8 mouse cellular contexts compared by ENCODE assay signal in the genomic region with DNA sequence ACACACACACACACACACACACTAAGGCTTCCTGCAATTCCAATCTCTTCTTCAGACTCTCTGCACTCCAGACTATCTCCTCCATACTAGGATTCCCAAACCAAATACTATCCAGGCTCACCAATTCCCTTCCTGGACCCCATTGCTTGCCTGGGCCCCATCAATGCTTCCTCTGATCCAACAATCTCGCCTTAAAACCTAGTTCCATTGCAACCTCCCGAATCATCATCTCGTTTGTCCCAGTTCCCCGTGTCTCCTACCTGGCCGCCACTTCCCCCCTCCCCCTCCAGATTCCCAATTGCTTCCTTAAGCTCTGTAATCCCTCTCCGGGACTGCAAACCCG. TPM values are rescaled to one million over a fixed set of nuclear protein-coding genes. Genes with fewer than 3 reads are reported as not detected.
DNase-seq lines count a peak whose midpoint lies in the region; ATAC-seq and TF ChIP-seq lines count a peak whose summit lies in the region.

No protein-coding gene starts in this region.

- peak overlapping the region; percentile 98 for H3K4me2 ChIP-seq in liver, embryonic 11.5 days
- H3K4me2 ChIP-seq in stomach, postnatal 0 days (replicated peaks; ENCODE audit: low read depth): peak overlapping the region; percentile 86

- peak overlapping the region; percentile 92 for H3K27ac ChIP-seq in gastrocnemius, adult 2 months
- peak overlapping the region; percentile 87 for H3K27ac ChIP-seq in testis, adult 2 months (ENCODE audit: control insufficient read depth, insufficient read depth, low read depth, low read length)
- peak overlapping the region; percentile 86 for H3K27ac ChIP-seq in liver, embryonic 11.5 days (ENCODE audit: low read depth, low read length)
- peak overlapping the region; percentile 94 for H3K27ac ChIP-seq in stomach, postnatal 0 days (replicated peaks)

- peaks cover 13% of the 10 kb centered on the region for H3K4me1 ChIP-seq in testis, adult 2 months (ENCODE audit: control insufficient read depth, insufficient read depth, low read length)
- H3K4me1 ChIP-seq in liver, embryonic 11.5 days (replicated peaks; ENCODE audit: control insufficient read depth, insufficient read depth, low read length): peaks cover 44% of the 10 kb centered on the region
- H3K4me1 ChIP-seq in stomach, postnatal 0 days (replicated peaks; ENCODE audit: control insufficient read depth, insufficient read depth): peaks cover 15% of the 10 kb centered on the region

- H3K36me3 ChIP-seq in testis, adult 2 months (ENCODE audit: control insufficient read depth, insufficient read depth, low read length): no peaks in the 10 kb centered on the region
- H3K36me3 ChIP-seq in liver, embryonic 11.5 days (ENCODE audit: control insufficient read depth, insufficient read depth, low read length): no peaks in the 10 kb centered on the region
- no peaks in the 10 kb centered on the region for H3K36me3 ChIP-seq in stomach, postnatal 0 days (ENCODE audit: control insufficient read depth, insufficient read depth, low read length)

- intact Hi-C loops in gastrocnemius, adult 2 months (cut with DNase I): loop anchor here (2.0 to 5.0 kb wide), 2 partner anchors 23 to 39 kb away; no protein-coding TSS in a partner anchor
- intact Hi-C loops in gastrocnemius, postnatal 14 days (cut with DNase I; ENCODE audit: low total_unique reads): no loop called here

- H3K9me3 ChIP-seq in liver, embryonic 11.5 days (ENCODE audit: control insufficient read depth, low read length): no peaks in the 10 kb centered on the region
- H3K9me3 ChIP-seq in stomach, postnatal 0 days (ENCODE audit: control insufficient read depth, low read length): no peaks in the 10 kb centered on the region

- TF ChIP-seq CTCF in gastrocnemius, adult 2 months (IDR thresholded peaks at IDR 0.05): no peak
- no peak for TF ChIP-seq CTCF in testis, adult 2 months (IDR thresholded peaks at IDR 0.05; ENCODE audit: control insufficient read depth, insufficient read depth, insufficient replicate concordance, low read depth, low read length)
- no peak for TF ChIP-seq CTCF in stomach, postnatal 0 days (IDR thresholded peaks at IDR 0.05; ENCODE audit: low read depth)

- H3K27me3 ChIP-seq in testis, adult 2 months (ENCODE audit: control insufficient read depth, insufficient read depth, low read length): no peaks in the 10 kb centered on the region
- no peaks in the 10 kb centered on the region for H3K27me3 ChIP-seq in liver, embryonic 11.5 days (replicated peaks; ENCODE audit: control insufficient read depth, insufficient read depth, low read length)
- H3K27me3 ChIP-seq in stomach, postnatal 0 days (ENCODE audit: control insufficient read depth, insufficient read depth, low read length): no peaks in the 10 kb centered on the region

- ATAC-seq in liver, embryonic 11.5 days (replicated peaks; ENCODE audit: low FRiP score): no peak
- ATAC-seq in stomach, postnatal 0 days (ENCODE audit: low FRiP score, low TSS enrichment): no peak

- no peak for TF ChIP-seq EP300 in stomach, postnatal 0 days (optimal IDR thresholded peaks at IDR 0.05)

- TF ChIP-seq POLR2A in testis, adult 2 months (IDR thresholded peaks at IDR 0.05; ENCODE audit: control insufficient read depth, low read depth, low read length): no peak

- no peak for DNase-seq in gastrocnemius, adult 2 months
- no peak for DNase-seq in gastrocnemius, postnatal 14 days
- no peak for DNase-seq in testis, postnatal 14 days (ENCODE audit: low spot score)
- no peak for DNase-seq in liver, embryonic 11.5 days (ENCODE audit: low spot score)
- DNase-seq in stomach, postnatal 0 days (ENCODE audit: low spot score): no peak
- no peak for DNase-seq in thymus, postnatal 25 days
- DNase-seq in kidney, postnatal 10 days: no peak

- peak overlapping the region; percentile 99 for H3K9ac ChIP-seq in liver, embryonic 11.5 days (ENCODE audit: low read depth, low read length)
- H3K9ac ChIP-seq in stomach, postnatal 0 days (ENCODE audit: low read length): peak overlapping the region; percentile 98

- WGBS in liver, embryonic 11.5 days: 1% methylated on average over 7 of the region's 7 CpGs
- WGBS in stomach, postnatal 0 days: 1% methylated on average over 7 of the region's 7 CpGs

- H3K4me3 ChIP-seq in gastrocnemius, adult 2 months: peak overlapping the region; percentile 85
- H3K4me3 ChIP-seq in testis, adult 2 months (ENCODE audit: control insufficient read depth, low read depth, low read length): peak overlapping the region; percentile 96
- H3K4me3 ChIP-seq in liver, embryonic 11.5 days (ENCODE audit: low read depth, low read length): peak overlapping the region; percentile 98
- peak overlapping the region; percentile 100 for H3K4me3 ChIP-seq in stomach, postnatal 0 days (ENCODE audit: low read depth, low read length)

RNA-seq across cellular contexts. Expression of a gene that starts 0.6 kb away (rescaled TPM):
- 10 to 100 TPM; 27.1 to 40.2 TPM for total RNA-seq in gastrocnemius, adult 2 months (2021)
- total RNA-seq in gastrocnemius, postnatal 14 days (2021): 10 to 100 TPM; 68.1 to 85.9 TPM
- 73.9 and 77.5 TPM in 2 replicates for polyA plus RNA-seq in testis, adult 2 months (2012; rRNA removed)
- polyA plus RNA-seq in liver, embryonic 11.5 days (2014; fragmentation: Nextera tagmentation; extraction: Ambion mirVana): 191 and 209 TPM in 2 replicates
- polyA plus RNA-seq in stomach, postnatal 0 days (2015; fragmentation: Nextera tagmentation; extraction: Ambion mirVana): 216 and 227 TPM in 2 replicates

RNA-seq across cellular contexts. Expression of a gene that starts 20.1 kb away (rescaled TPM):
- total RNA-seq in gastrocnemius, adult 2 months (2021): 100 to 1,000 TPM; 122 to 141 TPM
- total RNA-seq in gastrocnemius, postnatal 14 days (2021): 100 to 1,000 TPM; 142 to 147 TPM
- 379 and 426 TPM in 2 replicates for polyA plus RNA-seq in testis, adult 2 months (2012; rRNA removed)
- 421 and 425 TPM in 2 replicates for polyA plus RNA-seq in liver, embryonic 11.5 days (2014; fragmentation: Nextera tagmentation; extraction: Ambion mirVana)
- 294 and 295 TPM in 2 replicates for polyA plus RNA-seq in stomach, postnatal 0 days (2015; fragmentation: Nextera tagmentation; extraction: Ambion mirVana)

RNA-seq across cellular contexts. Expression of a gene that starts 20.3 kb away (rescaled TPM):
- under 1 TPM; 0.25 to 0.33 TPM for total RNA-seq in gastrocnemius, adult 2 months (2021)
- 1 to 10 TPM in 1 of 2 experiments, under 1 TPM in 1; 0.71 to 1.2 TPM for total RNA-seq in gastrocnemius, postnatal 14 days (2021)
- 58.8 and 83.2 TPM in 2 replicates for polyA plus RNA-seq in testis, adult 2 months (2012; rRNA removed)
- polyA plus RNA-seq in liver, embryonic 11.5 days (2014; fragmentation: Nextera tagmentation; extraction: Ambion mirVana): 50.7 and 53.2 TPM in 2 replicates
- 3.0 and 3.6 TPM in 2 replicates for polyA plus RNA-seq in stomach, postnatal 0 days (2015; fragmentation: Nextera tagmentation; extraction: Ambion mirVana)

Comparison
In these comparisons a context has a peak if more than half of its experiments do, and no peak if none do; other contexts are left out.
1. RNA of a gene that starts 20.3 kb away (polyA plus RNA-seq): 58.8 to 83.2 TPM in testis, adult 2 months and 50.7 to 53.2 TPM in liver, embryonic 11.5 days; 3.0 to 3.6 TPM in stomach, postnatal 0 days; every median in the first group is over 10 times any median in the second.
2. Peak in every context shown above with its lines, with median percentiles within 50 percentile points of each other: H3K27ac ChIP-seq and H3K4me3 ChIP-seq.